Comparison of ENCODE assay signal across 29 mouse cellular contexts in genomic region chr10:95761969-95762368, GRCm38 (mm10).
DNase-seq lines count a peak whose midpoint lies in the region; ATAC-seq and TF ChIP-seq lines count a peak whose summit lies in the region.
"Had no signal": no experiment of that assay in that cellular context is flagged by ENCODE, and none has a peak within 500 bp of the region (broad histone marks: within the 10 kb centered on the region; RNA-seq: fewer than 3 reads in every experiment).

No protein-coding gene starts in this region.

- no peak for TF ChIP-seq CTCF in CH12.LX (conservative IDR thresholded peaks at IDR 0.05 in 1 of 2, IDR thresholded peaks at IDR 0.05 in 1 of 2; ENCODE audit: low read depth in 2 of 2, low read length in 2 of 2)
- no peak for TF ChIP-seq CTCF in heart, adult 2 months (IDR thresholded peaks at IDR 0.05)
- no peak for TF ChIP-seq CTCF in lung, postnatal 0 days (IDR thresholded peaks at IDR 0.05)

- no peak for TF ChIP-seq RAD21 in CH12.LX (IDR thresholded peaks at IDR 0.05; ENCODE audit: low read depth, low read length)

- H3K36me3 ChIP-seq in CH12.LX (replicated peaks in 1 of 2; ENCODE audit: control insufficient read depth in 1 of 2, insufficient read depth in 1 of 2, low read length in 1 of 2) (no peaks in the 10 kb centered on the region), myocyte (ENCODE audit: control insufficient read depth, insufficient read depth) (no peaks in the 10 kb centered on the region)
- H3K36me3 ChIP-seq in splenic B cell, adult 2 months (ENCODE audit: control insufficient read depth, insufficient read depth, low read length, poor library complexity, severe bottlenecking), result no peaks in the 10 kb centered on the region
- no peaks in the 10 kb centered on the region for H3K36me3 ChIP-seq in heart, adult 2 months (ENCODE audit: control insufficient read depth, insufficient read depth, low read length)
- H3K36me3 ChIP-seq in midbrain, embryonic 15.5 days (replicated peaks), result no peaks in the 10 kb centered on the region
- H3K36me3 ChIP-seq in lung, postnatal 0 days (ENCODE audit: insufficient read depth, low read length), result no peaks in the 10 kb centered on the region
- H3K36me3 ChIP-seq: embryonic facial prominence, embryonic 13.5 days; embryonic facial prominence, embryonic 15.5 days; forebrain, embryonic 10.5 days; forebrain, embryonic 12.5 days; G1E had no signal

- intact Hi-C loops in heart, adult 2 months (cut with DNase I), result no loop called here

- in situ Hi-C loops in CH12.LX (cut with MboI; ENCODE audit: low pct_ligation_motif_present, low pct_unique_long_range_greater_than_20kb, low sequenced_read_pairs), result no loop called here

- ATAC-seq in midbrain, embryonic 15.5 days (replicated peaks), result no peak
- no peak for ATAC-seq in lung, postnatal 0 days
- ATAC-seq: activated CD4-positive, CD25-positive, alpha-beta regulatory T cell, adult 4 months; CD4-positive, CD25-positive, alpha-beta regulatory T cell, adult 4 months; forebrain, embryonic 14.5 days; forebrain, embryonic 16.5 days had no signal

- H3K79me2 ChIP-seq in CH12.LX (replicated peaks; ENCODE audit: control insufficient read depth, extremely low read depth, insufficient read depth, poor library complexity, severe bottlenecking), result no peaks in the 10 kb centered on the region
- H3K79me2 ChIP-seq in myocyte (ENCODE audit: control insufficient read depth, insufficient read depth), result no peaks in the 10 kb centered on the region
- no peaks in the 10 kb centered on the region for H3K79me2 ChIP-seq in heart, adult 2 months (replicated peaks; ENCODE audit: control insufficient read depth, insufficient read depth, low read length)

- dilution Hi-C loops in CH12.LX (cut with MboI; ENCODE audit: extremely low pct_ligation_motif_present, extremely low pct_unique_long_range_greater_than_20kb, low sequenced_read_pairs), result no loop called here

- DNase-seq in CH12.LX (ENCODE audit: extremely low read depth) (peak; percentile 78), R1 (ENCODE audit: low read depth, low spot score) (peak; percentile 47)
- peak; percentile 8 for DNase-seq in splenic B cell, adult 2 months (ENCODE audit: low read depth, low spot score)
- no peak for DNase-seq in heart, adult 2 months
- DNase-seq in lung, postnatal 0 days (ENCODE audit: low spot score), result no peak
- DNase-seq in frontal cortex, postnatal 25 days (ENCODE audit: low spot score in 2 of 2), result no peak
- DNase-seq: adrenal gland, adult 8-10 months; adrenal gland, postnatal 25 days; B cell, adult 2 months; cerebellum, adult 11 months; cerebellum, adult 18-20 months; cerebellum, adult 8-10 months; cerebellum, adult 9-11 months; cerebellum, postnatal 14 days; cerebellum, postnatal 36 days; embryo, embryonic 11 days had no signal

- peak; percentile 78 for TF ChIP-seq EP300 in CH12.LX (IDR thresholded peaks at IDR 0.05; ENCODE audit: low read length)
- no peak for TF ChIP-seq EP300 in heart, adult 2 months (IDR thresholded peaks at IDR 0.05; ENCODE audit: insufficient read depth, low read depth, low read length)
- no peak for TF ChIP-seq EP300 in lung, postnatal 0 days (IDR thresholded peaks at IDR 0.05)

- H3K4me2 ChIP-seq in CH12.LX (ENCODE audit: insufficient read depth, low read depth, poor library complexity, severe bottlenecking) (peak overlapping the region; percentile 96), myocyte (ENCODE audit: low read depth) (peak overlapping the region; percentile 74)
- no peak overlapping the region for H3K4me2 ChIP-seq in midbrain, embryonic 15.5 days
- H3K4me2 ChIP-seq in lung, postnatal 0 days (replicated peaks; ENCODE audit: low read depth, low read length), result no peak overlapping the region
- H3K4me2 ChIP-seq: embryonic facial prominence, embryonic 13.5 days; embryonic facial prominence, embryonic 15.5 days; forebrain, embryonic 12.5 days had no signal

- no peaks in the 10 kb centered on the region for H3K9me3 ChIP-seq in CH12.LX (replicated peaks; ENCODE audit: low read length)
- no peaks in the 10 kb centered on the region for H3K9me3 ChIP-seq in midbrain, embryonic 15.5 days
- H3K9me3 ChIP-seq in lung, postnatal 0 days (ENCODE audit: low read length), result no peaks in the 10 kb centered on the region
- H3K9me3 ChIP-seq: embryonic facial prominence, embryonic 13.5 days; embryonic facial prominence, embryonic 15.5 days; forebrain, embryonic 10.5 days; forebrain, embryonic 12.5 days; G1E had no signal

- peaks cover 6 to 29% of the 10 kb centered on the region in 2 experiments for H3K4me1 ChIP-seq in CH12.LX (ENCODE audit: control insufficient read depth in 1 of 2, insufficient read depth in 2 of 2)
- no peaks in the 10 kb centered on the region for H3K4me1 ChIP-seq in heart, adult 2 months (ENCODE audit: control insufficient read depth, insufficient read depth, low read length)
- H3K4me1 ChIP-seq in midbrain, embryonic 15.5 days, result no peaks in the 10 kb centered on the region
- H3K4me1 ChIP-seq in lung, postnatal 0 days (ENCODE audit: insufficient read depth, low read depth, low read length), result peaks cover 4% of the 10 kb centered on the region; the same call in 1 of the 2 replicates
- H3K4me1 ChIP-seq: embryonic facial prominence, embryonic 13.5 days; embryonic facial prominence, embryonic 15.5 days; forebrain, embryonic 10.5 days; forebrain, embryonic 12.5 days had no signal

- WGBS in heart, adult 2 months, result 96% methylated on average over 4 of the region's 4 CpGs
- 90% methylated on average over 4 of the region's 4 CpGs for WGBS in midbrain, embryonic 15.5 days
- WGBS in lung, postnatal 0 days, result 84% methylated on average over 4 of the region's 4 CpGs

- no peak for TF ChIP-seq POLR2A in CH12.LX (IDR thresholded peaks at IDR 0.05; ENCODE audit: low read depth, low read length)
- no peak for TF ChIP-seq POLR2A in myocyte (IDR thresholded peaks at IDR 0.05; ENCODE audit: insufficient read length, low read depth)
- TF ChIP-seq POLR2A in heart, adult 2 months (IDR thresholded peaks at IDR 0.05; ENCODE audit: insufficient read depth, low read depth, low read length), result no peak

- H3K27me3 ChIP-seq in CH12.LX (replicated peaks) (no peaks in the 10 kb centered on the region), myocyte (ENCODE audit: control insufficient read depth, insufficient read depth, insufficient read length) (no peaks in the 10 kb centered on the region)
- no peaks in the 10 kb centered on the region for H3K27me3 ChIP-seq in splenic B cell, adult 2 months (ENCODE audit: control insufficient read depth, insufficient read depth, low read length, poor library complexity, severe bottlenecking)
- H3K27me3 ChIP-seq in heart, adult 2 months (ENCODE audit: control insufficient read depth, insufficient read depth, low read length), result no peaks in the 10 kb centered on the region
- no peaks in the 10 kb centered on the region for H3K27me3 ChIP-seq in midbrain, embryonic 15.5 days (replicated peaks)
- no peaks in the 10 kb centered on the region for H3K27me3 ChIP-seq in lung, postnatal 0 days (replicated peaks; ENCODE audit: insufficient read depth, low read length)
- H3K27me3 ChIP-seq: embryonic facial prominence, embryonic 13.5 days; embryonic facial prominence, embryonic 15.5 days; forebrain, embryonic 12.5 days; Patski had no signal

- no peak overlapping the region for H3K9ac ChIP-seq in CH12.LX (ENCODE audit: insufficient read depth, low read depth)
- H3K9ac ChIP-seq in heart, adult 2 months (ENCODE audit: low read depth, low read length), result no peak overlapping the region
- no peak overlapping the region for H3K9ac ChIP-seq in midbrain, embryonic 15.5 days
- H3K9ac ChIP-seq in lung, postnatal 0 days (replicated peaks; ENCODE audit: low read depth), result no peak overlapping the region
- H3K9ac ChIP-seq: embryonic facial prominence, embryonic 13.5 days; embryonic facial prominence, embryonic 15.5 days; forebrain, embryonic 12.5 days had no signal

- H3K4me3 ChIP-seq in CH12.LX (replicated peaks in 1 of 3; ENCODE audit: low read depth in 2 of 3, low read length in 2 of 3, poor library complexity in 1 of 3) (no peak overlapping the region), myocyte (no peak overlapping the region)
- H3K4me3 ChIP-seq in heart, adult 2 months, result no peak overlapping the region
- no peak overlapping the region for H3K4me3 ChIP-seq in midbrain, embryonic 15.5 days
- H3K4me3 ChIP-seq in lung, postnatal 0 days (ENCODE audit: low read depth, low read length), result no peak overlapping the region
- H3K4me3 ChIP-seq: embryonic facial prominence, embryonic 13.5 days; embryonic facial prominence, embryonic 15.5 days; erythroblast, embryonic 14.5 days; forebrain, embryonic 10.5 days; forebrain, embryonic 12.5 days had no signal

- no peak overlapping the region for H3ac ChIP-seq in myocyte (ENCODE audit: control insufficient read depth, insufficient read length)

- H3K27ac ChIP-seq in CH12.LX (ENCODE audit: insufficient read depth, low read depth), result no peak overlapping the region
- no peak overlapping the region for H3K27ac ChIP-seq in heart, adult 2 months
- no peak overlapping the region for H3K27ac ChIP-seq in midbrain, embryonic 15.5 days
- H3K27ac ChIP-seq in lung, postnatal 0 days (ENCODE audit: low read length), result no peak overlapping the region
- H3K27ac ChIP-seq: embryonic facial prominence, embryonic 13.5 days; embryonic facial prominence, embryonic 15.5 days; forebrain, embryonic 10.5 days; forebrain, embryonic 12.5 days had no signal

TF ChIP-seq in CH12.LX, 34 proteins besides CTCF, POLR2A, EP300 and RAD21 (continues in another document):
- TF ChIP-seq JUN (IDR thresholded peaks at IDR 0.05; ENCODE audit: insufficient read depth, low read depth, low read length) (peak; percentile 74), NRF1 (IDR thresholded peaks at IDR 0.05; ENCODE audit: low read depth, low read length) (no peak), POLR2AphosphoS2 (IDR thresholded peaks at IDR 0.05; ENCODE audit: low read depth, low read length) (no peak), JUND (conservative IDR thresholded peaks at IDR 0.05; ENCODE audit: low read depth, low read length) (peak; percentile 93), PAX5 (IDR thresholded peaks at IDR 0.05; ENCODE audit: low read length) (no peak), MYC (IDR thresholded peaks at IDR 0.05; ENCODE audit: low read depth, low read length) (peak; percentile 62; the same call in 1 of the 2 replicates), MEF2A (IDR thresholded peaks at IDR 0.05; ENCODE audit: borderline replicate concordance, low read depth, low read length) (no peak)

TF ChIP-seq in myocyte, 11 proteins besides CTCF, POLR2A, EP300 and RAD21:
- TF ChIP-seq SRF (IDR thresholded peaks at IDR 0.05; ENCODE audit: control insufficient read depth, insufficient read length, low read depth) (no peak), CEBPB (IDR thresholded peaks at IDR 0.05; ENCODE audit: insufficient read depth, poor library complexity, severe bottlenecking) (no peak), POLR2AphosphoS2 (IDR thresholded peaks at IDR 0.05; ENCODE audit: insufficient read length, low read depth) (no peak), MYOG (IDR thresholded peaks at IDR 0.05; ENCODE audit: control insufficient read depth in 1 of 3, insufficient read depth in 1 of 3, insufficient read length in 2 of 3, low read depth in 2 of 3) (no peak), E2F4 (IDR thresholded peaks at IDR 0.05; ENCODE audit: insufficient read depth) (no peak), TCF3 (IDR thresholded peaks at IDR 0.05; ENCODE audit: insufficient read length, low read depth) (no peak), MYOD1 (IDR thresholded peaks at IDR 0.05; ENCODE audit: control insufficient read depth in 1 of 3, insufficient read length in 2 of 3, low read depth in 2 of 3) (no peak)

Comparison
In these comparisons a context has a peak if more than half of its experiments do, and no peak if none do; other contexts are left out.
1. DNase-seq: peak in CH12.LX (single experiment), R1 (single experiment) and splenic B cell, adult 2 months (single experiment); none in heart, adult 2 months (0 of 2), lung, postnatal 0 days (single experiment) and frontal cortex, postnatal 25 days (0 of 2).
2. H3K4me2 ChIP-seq: peak in CH12.LX (single experiment) and myocyte (single experiment); none in midbrain, embryonic 15.5 days (single experiment) and lung, postnatal 0 days (single experiment).